Comparison of ENCODE assay signal across 8 mouse cellular contexts in the genomic region with DNA sequence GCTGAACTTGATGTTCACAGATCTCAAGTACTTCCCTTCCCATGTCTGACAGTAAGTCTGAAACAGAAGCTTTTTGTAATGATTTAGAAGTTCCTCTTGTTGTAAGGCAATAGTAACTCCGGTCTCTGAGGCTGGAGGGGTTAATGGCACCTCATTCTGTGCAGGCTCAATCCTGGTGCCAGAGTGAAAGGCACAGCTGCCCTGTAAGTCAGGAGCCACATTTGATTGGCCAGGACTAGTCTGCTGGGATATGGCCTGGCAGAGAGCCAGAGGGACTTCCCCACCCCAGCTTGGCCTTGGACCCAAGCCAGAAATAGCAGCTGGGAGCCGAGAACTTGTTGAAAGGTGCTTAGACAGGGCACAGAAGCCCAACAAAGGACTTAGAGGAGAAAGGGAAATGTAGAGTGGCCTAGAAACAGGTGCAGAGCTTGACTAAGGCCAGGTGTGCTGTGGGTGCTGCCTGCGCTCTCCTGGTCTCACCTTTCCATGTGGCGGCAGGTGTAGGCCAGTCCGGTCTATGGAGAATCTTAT. TPM values are rescaled to one million over a fixed set of nuclear protein-coding genes. Genes with fewer than 3 reads are reported as not detected.
DNase-seq lines count a peak whose midpoint lies in the region; ATAC-seq and TF ChIP-seq lines count a peak whose summit lies in the region.

No protein-coding gene starts in this region.

- DNase-seq in 3134 (ENCODE audit: extremely low read depth, insufficient read length, low spot score) (peak; percentile 41), adipocyte (ENCODE audit: low spot score) (peak; percentile 95)
- peak; percentile 94 for DNase-seq in kidney, postnatal 14 days
- peak; percentile 15 for DNase-seq in thymus, adult 2 months

- WGBS in heart, embryonic 14.5 days: 26% methylated on average over 5 of the region's 5 CpGs
- 65% methylated on average over 5 of the region's 5 CpGs for WGBS in liver, embryonic 15.5 days (ENCODE audit: insufficient replicate concordance)
- WGBS in neural tube, embryonic 15.5 days: 43% methylated on average over 5 of the region's 5 CpGs
- 46% methylated on average over 5 of the region's 5 CpGs for WGBS in thymus, adult 2 months

- H3K9me3 ChIP-seq in heart, embryonic 14.5 days (ENCODE audit: control insufficient read depth, low read length): no peaks in the 10 kb centered on the region
- H3K9me3 ChIP-seq in liver, embryonic 15.5 days (replicated peaks): no peaks in the 10 kb centered on the region
- H3K9me3 ChIP-seq in neural tube, embryonic 15.5 days (replicated peaks): no peaks in the 10 kb centered on the region

- H3K27me3 ChIP-seq in heart, embryonic 14.5 days (ENCODE audit: control insufficient read depth, insufficient read depth, low read length): peaks cover 22% of the 10 kb centered on the region
- H3K27me3 ChIP-seq in liver, embryonic 15.5 days: no peaks in the 10 kb centered on the region
- H3K27me3 ChIP-seq in neural tube, embryonic 15.5 days (replicated peaks): no peaks in the 10 kb centered on the region
- H3K27me3 ChIP-seq in thymus, adult 2 months (ENCODE audit: control insufficient read depth, insufficient read depth, low read length): no peaks in the 10 kb centered on the region

- H3K4me1 ChIP-seq in heart, embryonic 14.5 days (ENCODE audit: control insufficient read depth in 2 of 2, insufficient read depth in 2 of 2, low read length in 2 of 2): peaks cover 10 to 34% of the 10 kb centered on the region in 2 experiments
- H3K4me1 ChIP-seq in liver, embryonic 15.5 days (replicated peaks): peaks cover 3% of the 10 kb centered on the region; the same call in 1 of the 2 replicates
- peaks cover 24% of the 10 kb centered on the region for H3K4me1 ChIP-seq in neural tube, embryonic 15.5 days
- H3K4me1 ChIP-seq in thymus, adult 2 months (replicated peaks; ENCODE audit: control insufficient read depth, insufficient read depth, low read length): peaks cover 7% of the 10 kb centered on the region

- no peak for TF ChIP-seq POLR2A in thymus, adult 2 months (IDR thresholded peaks at IDR 0.05; ENCODE audit: control insufficient read depth, extremely low read depth, insufficient read depth, low read length, poor library complexity)

- H3K9ac ChIP-seq in heart, embryonic 14.5 days (ENCODE audit: low read length): no peak overlapping the region
- H3K9ac ChIP-seq in liver, embryonic 15.5 days: no peak overlapping the region
- H3K9ac ChIP-seq in neural tube, embryonic 15.5 days (replicated peaks): no peak overlapping the region

- ATAC-seq in erythroid progenitor cell, adult 5-6 weeks (replicated peaks; ENCODE audit: low FRiP score, poor library complexity, severe bottlenecking): 0 out of 2 replicates have a peak, but pooled peaks have one; percentile 33
- peak; percentile 92 for ATAC-seq in heart, embryonic 14.5 days (ENCODE audit: insufficient number of reproducible peaks, insufficient read depth, low FRiP score, low read depth)
- ATAC-seq in liver, embryonic 15.5 days (ENCODE audit: insufficient read depth): peak; percentile 65; the same call in 1 of the 2 replicates
- peak; percentile 58 for ATAC-seq in neural tube, embryonic 15.5 days (ENCODE audit: low FRiP score)

- no peak for TF ChIP-seq CTCF in thymus, adult 2 months (IDR thresholded peaks at IDR 0.05; ENCODE audit: borderline replicate concordance, control insufficient read depth, extremely low read depth, insufficient read depth, low read length, poor library complexity)

- peak overlapping the region; percentile 33; the same call in 1 of the 2 replicates for H3K4me2 ChIP-seq in heart, embryonic 14.5 days (ENCODE audit: low read length)
- no peak overlapping the region for H3K4me2 ChIP-seq in liver, embryonic 15.5 days
- H3K4me2 ChIP-seq in neural tube, embryonic 15.5 days: no peak overlapping the region

- peak overlapping the region; percentile 22 to 36; a peak in 2 of 4 replicates for H3K27ac ChIP-seq in heart, embryonic 14.5 days (replicated peaks in 1 of 2; ENCODE audit: control insufficient read depth in 1 of 2, insufficient read depth in 1 of 2, low read depth in 2 of 2, low read length in 2 of 2)
- no peak overlapping the region for H3K27ac ChIP-seq in liver, embryonic 15.5 days (replicated peaks)
- H3K27ac ChIP-seq in neural tube, embryonic 15.5 days (replicated peaks): peak overlapping the region; percentile 37; the same call in 1 of the 2 replicates
- H3K27ac ChIP-seq in thymus, adult 2 months (ENCODE audit: control insufficient read depth, insufficient read depth, low read length): no peak overlapping the region

- H3K4me3 ChIP-seq in heart, embryonic 14.5 days (ENCODE audit: control insufficient read depth in 1 of 2, insufficient read depth in 1 of 2, low read depth in 1 of 2, low read length in 2 of 2): no peak overlapping the region
- no peak overlapping the region for H3K4me3 ChIP-seq in liver, embryonic 15.5 days (replicated peaks)
- no peak overlapping the region for H3K4me3 ChIP-seq in neural tube, embryonic 15.5 days (replicated peaks)
- no peak overlapping the region for H3K4me3 ChIP-seq in thymus, adult 2 months (ENCODE audit: control insufficient read depth, insufficient read depth, low read length)

- H3K36me3 ChIP-seq in heart, embryonic 14.5 days (ENCODE audit: control insufficient read depth, insufficient read depth, low read length): peaks cover 71% of the 10 kb centered on the region
- peaks cover 80% of the 10 kb centered on the region for H3K36me3 ChIP-seq in liver, embryonic 15.5 days (replicated peaks)
- peaks cover 74% of the 10 kb centered on the region for H3K36me3 ChIP-seq in neural tube, embryonic 15.5 days
- H3K36me3 ChIP-seq in thymus, adult 2 months (ENCODE audit: control insufficient read depth, insufficient read depth, low read length): peaks cover 28% of the 10 kb centered on the region

RNA-seq across cellular contexts. Expression of a gene that starts 34.3 kb away (rescaled TPM):
- total RNA-seq in erythroid progenitor cell, adult 5-6 weeks (2015; ENCODE audit: low replicate concordance): 1.3 and 3.6 TPM in 2 replicates
- 6.0 and 9.9 TPM in 2 replicates for total RNA-seq in erythroid progenitor cell, adult 5-6 weeks (2017; ENCODE audit: low replicate concordance)
- polyA plus RNA-seq in heart, embryonic 14.5 days (2014; fragmentation: Nextera tagmentation; extraction: Ambion mirVana): 11.1 and 12.1 TPM in 2 replicates
- 5.7 and 6.3 TPM in 2 replicates for polyA plus RNA-seq in liver, embryonic 15.5 days (2015; fragmentation: Nextera tagmentation; extraction: Ambion mirVana)
- 21.0 and 21.9 TPM in 2 replicates for polyA plus RNA-seq in neural tube, embryonic 15.5 days (2015; fragmentation: Nextera tagmentation; extraction: Ambion mirVana)
- polyA plus RNA-seq in thymus, adult 2 months (2012; rRNA removed): 8.3 and 9.3 TPM in 2 replicates

RNA-seq across cellular contexts. Expression of a gene that starts 54.2 kb away (rescaled TPM):
- 2.2 and 6.7 TPM in 2 replicates for total RNA-seq in erythroid progenitor cell, adult 5-6 weeks (2015; ENCODE audit: low replicate concordance)
- 0.77 TPM in 1 of 2 replicates, not detected in the other for total RNA-seq in erythroid progenitor cell, adult 5-6 weeks (2017; ENCODE audit: low replicate concordance)
- 0.22 and 0.23 TPM in 2 replicates for polyA plus RNA-seq in heart, embryonic 14.5 days (2014; fragmentation: Nextera tagmentation; extraction: Ambion mirVana)
- 0.15 and 0.25 TPM in 2 replicates for polyA plus RNA-seq in liver, embryonic 15.5 days (2015; fragmentation: Nextera tagmentation; extraction: Ambion mirVana)
- 0.38 and 0.43 TPM in 2 replicates for polyA plus RNA-seq in neural tube, embryonic 15.5 days (2015; fragmentation: Nextera tagmentation; extraction: Ambion mirVana)
- 0.05 and 0.17 TPM in 2 replicates for polyA plus RNA-seq in thymus, adult 2 months (2012; rRNA removed)

RNA-seq across cellular contexts. Expression of a gene that starts 55.3 kb away (rescaled TPM):
- total RNA-seq in erythroid progenitor cell, adult 5-6 weeks (2015; ENCODE audit: low replicate concordance): not detected in 2 replicates
- total RNA-seq in erythroid progenitor cell, adult 5-6 weeks (2017; ENCODE audit: low replicate concordance): not detected in 2 replicates
- 0.35 and 0.63 TPM in 2 replicates for polyA plus RNA-seq in heart, embryonic 14.5 days (2014; fragmentation: Nextera tagmentation; extraction: Ambion mirVana)
- polyA plus RNA-seq in liver, embryonic 15.5 days (2015; fragmentation: Nextera tagmentation; extraction: Ambion mirVana): 0.89 and 1.2 TPM in 2 replicates
- 38.2 and 52.3 TPM in 2 replicates for polyA plus RNA-seq in neural tube, embryonic 15.5 days (2015; fragmentation: Nextera tagmentation; extraction: Ambion mirVana)
- polyA plus RNA-seq in thymus, adult 2 months (2012; rRNA removed): 4.3 and 5.2 TPM in 2 replicates

Comparison
In these comparisons a context has a peak if more than half of its experiments do, and no peak if none do; other contexts are left out.
1. DNase-seq: peak in every context shown above with its lines; median percentile 95 in adipocyte; 94 in kidney, postnatal 14 days; 41 in 3134; 15 in thymus, adult 2 months.
2. ATAC-seq: peak in every context shown above with its lines; median percentile 92 in heart, embryonic 14.5 days; 65 in liver, embryonic 15.5 days; 58 in neural tube, embryonic 15.5 days; 33 in erythroid progenitor cell, adult 5-6 weeks.
3. H3K27ac ChIP-seq: peak in heart, embryonic 14.5 days (2 of 2) and neural tube, embryonic 15.5 days (single experiment); none in liver, embryonic 15.5 days (single experiment) and thymus, adult 2 months (single experiment).